Mouse (Mus musculus) lung, postnatal 36 days (tissue): ENCODE measurements at regions not wholly inside any gene's neighbourhood (a gene's known extent, or its start where the extent isn't known, plus 50 kb on each side); places are given as distances from the start of the nearest gene placed in this dataset.
"Not testable (repeated sequence)": the region's sequence is repeated elsewhere in the genome, so short reads cannot be mapped to it uniquely, and the experiment has no call there.

ENCODE experiments used
- DNase-seq: peaks from one replicate; pipeline ENCODE4 v3.0.0; 2022; ENCODE audit warnings: mixed read lengths

GRCm38 (mm10) chr4:153831251-153831650 lies 125.8 kb upstream of the A430005L14Rik start:
- DNase-seq, result not testable (repeated sequence)

DNA sequence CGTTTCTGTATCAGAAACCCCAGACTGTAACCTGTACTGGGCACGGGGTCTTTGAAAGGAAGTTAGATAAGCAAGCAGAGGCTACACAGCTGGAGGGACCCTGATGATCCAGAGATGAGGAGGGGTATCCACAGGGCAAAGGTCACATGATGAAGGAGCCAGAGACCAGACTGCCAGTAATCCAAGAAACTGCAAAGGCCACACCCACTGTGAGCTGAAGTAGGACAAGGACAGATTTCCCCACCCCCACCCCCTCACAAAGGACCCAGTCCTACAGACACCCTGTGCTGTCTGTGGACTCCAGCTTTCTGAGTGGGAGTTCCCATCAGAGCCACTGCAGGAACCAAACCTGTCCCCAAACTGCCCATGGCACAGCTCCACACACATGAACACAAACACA lies 124.9 kb upstream of the A430005L14Rik start:
- no peak for DNase-seq

DNA sequence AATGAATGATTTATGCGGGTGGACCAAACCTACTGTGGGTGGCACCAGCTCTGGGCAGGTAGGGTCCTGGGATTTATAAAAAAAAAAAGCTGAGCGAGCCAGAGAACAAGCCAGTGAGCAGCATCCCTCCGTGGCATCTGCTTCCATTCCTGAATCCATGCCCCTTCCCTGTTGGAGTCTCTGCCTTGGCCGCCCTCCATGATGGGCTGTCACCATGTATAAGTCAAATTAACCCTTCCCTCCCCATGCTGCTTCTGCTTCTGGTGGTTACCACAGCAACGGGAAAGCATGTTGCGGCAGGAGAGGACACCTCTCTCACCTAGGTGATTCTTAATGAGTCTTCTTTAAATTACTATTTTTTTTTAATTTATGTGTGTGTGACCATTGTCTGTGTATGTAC lies 112.3 kb upstream of the A430005L14Rik start:
- DNase-seq, result no peak

GRCm38 (mm10) chr4:153848274-153848673 lies 108.8 kb upstream of the A430005L14Rik start:
- no peak for DNase-seq

DNA sequence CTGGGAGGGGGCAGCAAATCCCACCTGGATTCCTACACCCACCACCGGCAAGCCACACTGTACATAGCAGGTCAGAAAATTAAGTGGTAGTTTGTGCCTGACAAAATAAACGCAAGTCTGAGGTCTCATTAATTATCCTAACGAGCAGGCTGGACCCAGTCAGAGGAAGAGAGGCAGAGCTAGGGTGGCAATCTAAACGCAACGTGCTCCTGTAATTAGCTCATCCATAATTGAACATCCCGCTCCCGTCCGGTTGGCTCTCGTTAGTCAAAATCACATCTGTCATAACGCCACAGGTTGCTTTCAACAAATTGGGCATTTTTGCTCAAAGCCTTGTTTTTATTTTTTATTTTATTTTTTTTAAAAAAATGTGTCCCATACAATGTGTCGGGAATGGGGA lies 106.9 kb upstream of the A430005L14Rik start:
- no peak for DNase-seq

GRCm38 (mm10) chr4:153854084-153854747 lies 102.8 kb upstream of the A430005L14Rik start:
- DNase-seq, result no peak

DNA sequence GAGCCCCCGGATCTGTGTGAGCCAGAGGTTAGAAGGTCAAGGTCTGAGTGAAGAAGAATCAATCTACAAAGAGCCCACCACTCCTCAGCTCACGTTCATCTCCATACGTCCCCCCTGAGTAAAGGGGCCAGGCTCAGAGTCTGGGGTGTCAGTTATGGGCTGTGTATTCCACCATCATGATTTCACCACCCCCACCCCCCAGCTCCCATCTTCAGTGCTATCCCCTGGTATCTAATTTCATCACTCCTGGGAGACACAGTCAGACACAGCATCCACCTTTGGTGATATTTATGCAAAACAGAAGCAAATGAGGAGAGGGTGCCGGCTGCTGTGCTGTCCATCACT lies 102.3 kb upstream of the A430005L14Rik start:
- no peak for DNase-seq

GRCm38 (mm10) chr4:153861420-153861819 lies 95.6 kb upstream of the A430005L14Rik start:
- no peak for DNase-seq

GRCm38 (mm10) chr4:153862121-153862660 lies 94.8 kb upstream of the A430005L14Rik start:
- no peak for DNase-seq

- no peak for DNase-seq
These were observed 84.7 kb upstream of the A430005L14Rik start for GRCm38 (mm10) chr4:153872346-153872745.

DNA sequence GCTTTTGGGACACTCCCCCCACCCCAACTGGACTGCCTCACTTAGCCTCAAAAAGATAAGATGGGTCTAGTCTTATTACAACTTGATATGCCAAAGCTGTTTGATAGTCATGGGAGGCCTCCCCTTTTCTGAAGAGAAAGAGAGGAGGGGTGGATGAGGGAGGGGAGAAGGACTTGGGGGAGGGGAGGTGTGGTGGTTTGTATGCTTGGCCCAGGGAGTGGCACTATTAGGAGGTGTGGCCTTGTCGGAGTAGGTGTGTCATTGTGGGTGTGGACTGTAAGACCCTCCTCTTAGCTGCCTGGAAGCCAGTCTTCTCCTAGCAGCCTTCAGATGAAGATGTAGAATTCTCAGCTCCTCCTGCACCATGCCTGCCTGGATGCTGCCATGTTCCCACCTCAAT lies 82.0 kb upstream of the A430005L14Rik start:
- not testable (repeated sequence) for DNase-seq

DNA sequence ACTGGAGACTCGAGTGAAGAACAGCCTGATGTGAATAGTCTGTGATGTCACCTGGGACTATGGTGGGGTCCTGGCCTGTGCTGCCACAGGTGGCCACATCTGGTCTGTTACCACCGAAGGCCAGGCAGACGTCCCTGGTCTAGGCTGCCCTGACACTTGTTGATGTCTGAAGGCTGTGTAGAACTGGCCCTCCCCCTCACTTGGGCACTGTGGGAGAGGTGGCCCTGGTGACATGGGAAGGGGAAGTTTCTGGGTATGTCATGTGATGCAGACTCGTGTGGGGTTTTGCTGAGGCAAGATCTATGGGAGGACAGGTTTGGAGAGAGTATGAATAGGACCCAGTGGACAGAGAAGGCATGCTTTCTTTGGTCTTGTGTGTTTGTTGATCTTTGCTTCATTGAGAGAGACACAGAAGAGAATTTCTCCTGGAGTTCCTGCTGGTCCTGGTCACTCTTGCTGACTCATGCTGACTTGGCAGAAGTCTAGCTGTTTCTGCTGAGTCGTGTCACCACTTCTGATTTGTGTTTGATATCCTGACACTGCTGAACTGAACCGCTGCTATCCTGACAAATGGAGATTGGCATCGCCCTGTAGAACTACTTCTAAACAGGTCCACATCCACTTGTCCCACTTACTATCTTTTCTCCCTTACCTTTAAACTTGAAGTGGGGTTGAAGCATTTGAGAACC lies 79.9 kb upstream of the A430005L14Rik start:
- DNase-seq, result no peak

GRCm38 (mm10) chr4:153883057-153883456 lies 74.0 kb upstream of the A430005L14Rik start:
- no peak for DNase-seq

GRCm38 (mm10) chr4:153884044-153884443 lies 73.0 kb upstream of the A430005L14Rik start:
- no peak for DNase-seq

GRCm38 (mm10) chr4:153885836-153886235 lies 71.2 kb upstream of the A430005L14Rik start:
- no peak for DNase-seq

GRCm38 (mm10) chr4:153890130-153890529 lies 66.9 kb upstream of the A430005L14Rik start:
- no peak for DNase-seq

DNA sequence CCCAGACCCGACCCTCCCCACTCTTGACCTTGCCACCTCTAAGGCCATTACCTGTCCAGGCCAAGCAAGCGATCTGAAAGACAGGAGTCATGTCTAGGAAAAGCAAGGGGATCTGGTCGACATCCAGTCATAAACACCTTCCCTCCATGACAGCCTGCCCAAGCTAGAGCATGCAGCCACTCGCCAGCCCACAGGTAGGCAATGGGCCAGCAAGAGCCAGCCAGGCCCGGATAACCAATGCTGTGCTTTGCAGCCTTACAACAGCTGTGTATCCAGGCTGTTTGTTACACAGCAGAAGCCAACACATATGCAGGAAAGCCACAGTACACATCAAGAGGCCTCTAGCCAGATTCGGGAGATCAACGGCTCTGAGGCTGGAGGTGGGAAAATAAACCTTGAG lies 57.3 kb upstream of the A430005L14Rik start:
- no peak for DNase-seq

- DNase-seq, result no peak
These were observed 52.0 kb upstream of the A430005L14Rik start for GRCm38 (mm10) chr4:153905076-153905475.

DNA sequence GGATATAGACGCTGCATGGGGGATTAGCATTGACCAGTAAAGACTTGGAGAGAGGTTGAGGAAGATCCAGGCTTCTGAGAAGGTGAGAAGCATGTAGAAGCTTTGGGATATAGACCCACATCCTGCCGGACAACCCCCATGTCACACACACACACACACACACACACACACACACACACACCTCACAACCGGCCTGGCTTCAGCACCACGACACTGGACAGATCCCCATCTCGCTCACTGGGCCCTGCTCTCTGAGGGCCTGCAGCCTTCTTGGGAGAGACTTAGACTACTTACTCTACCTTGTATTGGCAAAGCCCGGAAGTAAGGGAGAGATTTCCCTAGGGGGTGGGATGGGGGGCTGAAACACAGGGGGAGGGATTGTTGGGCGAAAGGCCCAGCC lies 51.5 kb upstream of the A430005L14Rik start:
- no peak for DNase-seq
